Mouse (Mus musculus) gastrocnemius, postnatal 36 days (tissue): ENCODE results near the gene Sdc3. TPM values are rescaled to one million over a fixed set of nuclear protein-coding genes. Genes with fewer than 3 reads are reported as not detected.

Experiments used
- DNase-seq, 2 experiments: peaks; one replicate each; pipeline ENCODE4 v3.0.0; 2022
- intact Hi-C: fragments of 180-260 bp; cut with DNase I; formaldehyde crosslinking; loops from one replicate; pipeline ENCODE4 v1.15.1; 2025
- total RNA-seq, 2 experiments: library from RNA; stranded (reverse); gene quantifications; 2 replicates each; pipeline ENCODE4 v1.2.3; 2021

Sdc3 gene
- total RNA-seq, 2 experiments from 2014 or later: 8.4 to 14.2 TPM

DNA sequence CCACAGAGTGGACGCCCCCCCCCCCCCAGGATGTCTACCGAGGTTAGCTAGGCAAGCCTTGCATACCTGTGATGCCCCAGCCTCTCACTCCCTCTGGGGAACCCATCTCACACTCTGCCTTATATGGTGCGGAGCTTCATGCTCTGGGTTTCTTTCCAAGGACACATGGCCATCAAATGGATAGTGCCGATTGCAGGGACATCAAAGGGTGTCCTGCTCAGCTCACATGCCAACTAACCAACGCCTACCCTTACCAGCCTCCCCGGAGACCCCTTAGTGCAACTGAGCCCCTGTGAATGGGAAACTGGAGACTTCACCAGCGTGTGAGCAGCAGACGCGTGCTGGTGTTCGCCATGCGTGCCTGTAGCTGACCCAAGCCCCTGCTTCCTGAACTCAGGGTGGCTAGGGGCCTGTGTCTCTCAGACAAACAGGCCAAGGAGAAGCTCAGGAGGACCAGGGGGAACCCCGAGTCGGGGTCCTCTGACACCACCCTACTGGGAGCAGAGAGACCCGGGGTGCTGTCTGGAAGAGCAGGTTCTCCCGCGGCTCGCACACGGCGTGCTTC is 444 bp upstream of the Sdc3 start:
- intact Hi-C loops: loop anchor here (2.0 kb wide), 1 partner anchor 155 kb away; no protein-coding TSS in a partner anchor
- DNase-seq: no peak

DNA sequence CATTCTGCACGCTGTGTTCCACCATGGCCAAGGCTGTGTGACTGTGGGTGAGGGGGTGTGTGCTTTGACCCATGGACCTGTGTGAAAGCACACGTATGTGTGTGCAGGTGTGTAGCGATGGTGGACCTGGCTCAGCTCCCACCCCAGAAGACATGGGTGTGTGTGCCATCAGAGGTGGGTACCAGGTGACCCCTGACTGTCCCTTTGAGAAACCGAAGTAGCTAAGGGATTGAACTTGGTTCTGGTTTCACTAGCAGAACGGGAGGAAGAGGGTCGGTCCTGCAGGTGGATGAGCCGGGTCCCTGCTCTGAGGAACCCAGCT is 804 bp downstream of the Sdc3 start:
- intact Hi-C loops: no loop called here

DNA sequence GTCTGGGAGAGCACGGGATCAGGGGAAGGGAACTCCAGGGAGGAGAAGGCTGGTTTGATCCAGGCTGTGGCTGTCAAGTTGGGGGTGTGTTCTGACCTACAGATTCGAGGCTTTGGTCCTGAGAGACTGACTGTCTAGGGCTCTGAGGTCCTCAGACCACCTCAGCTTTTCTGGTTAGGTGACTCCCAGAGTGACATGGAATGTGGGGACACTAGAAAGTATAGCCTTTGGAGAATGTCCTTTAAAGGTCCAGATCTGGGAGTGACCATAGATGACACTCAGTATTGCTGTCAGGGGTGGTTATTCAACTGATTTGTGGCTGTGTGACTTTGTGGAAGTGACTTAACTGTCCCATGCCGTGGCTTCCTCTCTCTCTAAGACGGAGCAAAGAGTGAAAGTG is 2.4 kb downstream of the Sdc3 start:
- no peak for DNase-seq
- intact Hi-C loops: loop anchor here (5.0 kb wide), 1 partner anchor 43 kb away; no protein-coding TSS in a partner anchor

More for the DNA sequence above, 804 bp downstream of the Sdc3 start:
- no peak for DNase-seq

DNA sequence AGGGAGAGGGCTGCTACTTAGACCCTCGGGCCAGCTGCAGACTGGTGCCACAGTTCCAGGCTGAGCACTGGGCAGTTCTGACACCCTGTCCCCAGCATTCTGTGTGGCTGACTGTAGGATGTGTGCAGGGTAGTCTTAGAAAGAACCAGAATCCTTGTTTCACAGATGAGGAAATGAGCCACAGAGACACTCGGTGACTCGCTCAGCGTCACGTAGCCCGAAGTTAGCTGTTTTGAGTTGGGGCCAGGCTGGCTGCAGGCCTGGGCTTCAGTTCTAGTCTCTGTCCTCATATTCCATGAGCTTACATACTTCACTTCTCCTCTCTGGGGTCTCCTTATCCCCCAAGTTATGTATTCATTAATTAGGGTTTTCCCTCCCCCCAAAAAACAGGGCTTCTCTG is 3.6 kb downstream of the Sdc3 start:
- intact Hi-C loops: loop anchor here (5.0 kb wide), 1 partner anchor 41 kb away; no protein-coding TSS in a partner anchor
- DNase-seq: no peak

GRCm38 (mm10) chr4:130797201-130798051 is 5.1 kb downstream of the Sdc3 start:
- intact Hi-C loops: loop anchor here (5.0 kb wide), 1 partner anchor 40 kb away; no protein-coding TSS in a partner anchor
- no peak for DNase-seq

GRCm38 (mm10) chr4:130798416-130798815 is 6.1 kb downstream of the Sdc3 start:
- DNase-seq: no peak
- intact Hi-C loops: loop anchor here (5.0 kb wide), 1 partner anchor 39 kb away; no protein-coding TSS in a partner anchor

DNA sequence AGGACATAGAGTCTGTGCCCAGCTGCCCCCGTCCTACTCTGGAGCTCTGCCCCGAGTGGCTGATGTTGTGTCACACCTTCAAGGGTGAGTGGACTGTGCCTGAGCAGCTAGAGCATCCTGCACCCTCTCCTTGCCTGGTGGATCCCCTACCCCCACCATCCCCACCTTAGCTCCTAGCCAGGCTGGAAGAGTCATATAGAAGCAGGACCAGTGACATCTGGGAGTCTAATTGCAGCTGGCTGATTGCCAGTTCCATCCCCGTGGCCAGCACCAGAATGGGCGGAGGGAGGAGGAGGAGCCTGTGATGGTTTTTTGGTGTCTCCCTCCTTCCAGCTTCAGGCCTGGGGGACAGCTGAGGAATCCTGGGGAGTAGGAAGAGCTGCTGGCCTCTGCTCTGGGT is 6.8 kb downstream of the Sdc3 start:
- intact Hi-C loops: loop anchor here (5.0 kb wide), 1 partner anchor 38 kb away; no protein-coding TSS in a partner anchor
- DNase-seq: no peak

DNA sequence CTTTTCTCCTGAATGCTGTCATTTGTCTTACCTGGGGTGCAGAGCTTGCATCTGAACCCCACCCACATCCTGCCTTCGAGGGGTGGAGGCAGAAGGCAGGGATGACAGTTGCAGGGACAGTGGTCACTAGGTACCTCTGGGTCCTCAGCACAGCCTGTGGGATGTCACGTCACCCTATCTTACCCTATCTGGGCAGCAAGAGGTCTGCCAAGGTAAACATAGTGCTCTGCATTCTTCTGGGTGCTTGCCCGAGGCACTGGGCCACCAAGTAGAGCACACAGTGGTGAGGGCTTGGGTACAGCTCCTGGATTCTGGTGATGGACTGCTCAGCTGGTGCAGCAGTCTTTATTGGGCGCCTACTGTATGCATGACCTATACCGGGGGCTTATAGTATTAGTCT is 7.2 kb downstream of the Sdc3 start:
- intact Hi-C loops: loop anchor here (5.0 kb wide), 1 partner anchor 38 kb away; no protein-coding TSS in a partner anchor
- DNase-seq: no peak

GRCm38 (mm10) chr4:130800147-130800546 is 7.8 kb downstream of the Sdc3 start:
- no peak for DNase-seq
- intact Hi-C loops: no loop called here

GRCm38 (mm10) chr4:130801198-130801597 is 8.9 kb downstream of the Sdc3 start:
- intact Hi-C loops: no loop called here

DNA sequence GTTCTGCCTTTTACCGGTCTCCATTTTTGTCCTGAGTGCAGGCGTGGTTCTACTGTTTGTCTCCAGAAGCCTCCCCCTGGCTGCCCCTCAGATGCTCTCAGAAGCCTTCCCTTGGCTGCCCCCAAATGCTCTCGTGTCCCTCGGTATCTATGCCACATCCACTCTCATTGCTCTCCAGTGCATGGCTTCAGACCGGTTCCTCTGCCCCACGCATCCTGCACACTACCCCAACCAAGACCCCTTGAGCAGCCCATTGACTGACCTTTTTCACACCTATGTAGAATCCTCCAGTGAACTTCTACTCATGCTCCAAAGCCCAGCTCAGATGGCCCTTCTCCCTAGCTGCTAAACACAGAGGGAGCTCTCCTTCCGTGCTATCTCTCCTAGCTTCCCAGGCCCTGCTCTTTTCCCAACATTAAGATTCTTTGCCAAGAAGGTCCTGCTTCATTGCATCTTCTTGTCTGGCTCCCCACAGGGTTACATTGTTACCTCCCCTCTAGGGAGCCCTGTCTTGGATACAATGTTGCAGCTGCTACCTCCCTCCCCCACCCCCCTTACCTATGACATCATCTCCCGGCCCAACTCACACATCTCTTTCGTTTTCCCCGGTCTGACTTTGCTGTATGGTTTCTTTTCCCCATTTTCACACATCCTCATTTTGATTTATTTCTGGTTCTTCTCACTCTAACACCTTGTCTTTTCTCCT is 9.4 kb downstream of the Sdc3 start:
- intact Hi-C loops: no loop called here
- DNase-seq: no peak

More at GRCm38 (mm10) chr4:130801198-130801597, 8.9 kb downstream of the Sdc3 start:
- DNase-seq: no peak

DNA sequence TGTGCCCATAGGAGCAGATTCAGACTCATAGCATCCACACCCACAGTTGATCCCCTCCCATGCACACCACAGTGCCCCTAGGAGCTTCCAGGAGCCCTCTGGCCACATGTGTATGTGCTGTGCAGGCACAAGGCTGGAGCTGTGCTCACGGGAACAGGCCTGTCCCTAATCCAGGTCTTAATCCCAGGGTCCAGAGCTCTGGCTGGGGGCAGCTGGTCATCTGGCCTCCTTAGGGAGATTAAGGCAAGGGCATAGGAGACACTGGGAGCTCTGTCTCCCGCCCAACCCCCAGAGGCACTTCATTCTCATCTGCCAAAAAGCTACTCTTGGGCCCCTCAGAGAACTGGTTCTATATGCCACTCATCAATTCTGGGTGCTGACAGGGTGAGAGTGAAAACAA is 11.3 kb downstream of the Sdc3 start:
- intact Hi-C loops: no loop called here
- DNase-seq: no peak

- DNase-seq: no peak
- intact Hi-C loops: no loop called here
These were observed 12.0 kb downstream of the Sdc3 start for GRCm38 (mm10) chr4:130804292-130804691.

- intact Hi-C loops: no loop called here
- DNase-seq: peak in 1 of 2 experiments; percentile 51
These were observed 12.5 kb downstream of the Sdc3 start for GRCm38 (mm10) chr4:130804771-130805361.

- no peak for DNase-seq
- intact Hi-C loops: no loop called here
These were observed 13.4 kb downstream of the Sdc3 start for GRCm38 (mm10) chr4:130805746-130806145.

GRCm38 (mm10) chr4:130806746-130807145 is 14.4 kb downstream of the Sdc3 start:
- intact Hi-C loops: no loop called here
- no peak for DNase-seq

DNA sequence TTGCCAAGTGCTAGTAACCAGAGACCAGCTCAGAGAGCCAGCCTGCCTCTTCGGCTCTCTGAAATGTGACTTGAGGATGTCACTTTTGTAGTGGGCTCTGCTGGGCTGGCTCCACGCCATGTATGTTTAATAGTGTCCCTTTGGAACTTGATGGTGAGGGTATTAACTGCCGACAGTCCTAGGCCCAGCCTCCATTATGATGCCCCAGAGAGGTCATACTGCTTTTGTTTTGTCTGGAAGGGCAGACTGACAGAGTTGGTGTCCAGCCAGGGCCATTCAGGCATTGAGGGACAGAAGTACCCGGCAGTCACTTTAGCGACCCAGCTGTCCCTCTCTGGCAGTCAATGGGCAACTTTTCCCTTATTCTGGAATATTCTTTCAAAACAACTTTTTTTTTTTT is 17.4 kb downstream of the Sdc3 start:
- DNase-seq: no peak
- intact Hi-C loops: no loop called here

DNA sequence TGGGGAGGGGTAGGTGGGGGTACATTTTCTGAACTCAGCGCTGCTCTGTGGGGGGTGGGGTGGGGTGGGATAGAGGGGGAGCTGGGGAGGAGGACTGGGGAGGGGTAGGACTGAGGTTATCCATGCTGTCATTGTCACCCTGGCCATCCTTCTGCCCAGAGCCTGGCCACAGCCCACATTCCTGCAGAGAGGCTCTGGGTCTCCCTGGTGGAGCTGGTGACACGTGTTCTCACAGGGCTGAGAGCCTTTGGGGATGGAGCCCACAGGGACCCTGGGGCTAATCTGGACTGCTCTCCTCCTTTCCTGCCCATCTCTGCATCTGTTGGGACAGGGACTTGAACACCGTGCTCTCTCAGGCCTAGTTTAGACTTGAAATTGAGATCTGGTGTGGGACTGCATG is 18.5 kb downstream of the Sdc3 start:
- no peak for DNase-seq
- intact Hi-C loops: no loop called here

DNA sequence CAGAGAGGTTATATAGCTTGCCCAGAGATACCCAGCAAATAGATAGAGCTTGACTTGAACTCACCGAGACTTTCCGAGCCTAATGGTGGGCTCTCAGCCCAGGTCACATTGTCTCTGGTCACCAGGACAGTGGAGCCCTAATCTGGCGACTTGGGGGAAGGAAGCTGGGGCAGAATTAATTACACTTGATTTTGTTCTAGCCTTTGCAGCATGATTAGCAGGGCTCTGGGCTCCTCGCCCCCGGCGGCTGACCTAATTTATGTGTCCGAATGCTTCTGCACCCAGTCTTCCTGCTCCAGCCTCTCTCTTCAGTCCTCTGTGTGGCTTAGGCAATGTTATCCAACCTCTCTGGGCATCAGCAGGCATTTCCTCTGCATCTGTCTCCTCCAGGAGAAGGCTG is 19.0 kb downstream of the Sdc3 start:
- intact Hi-C loops: no loop called here
- DNase-seq: no peak

GRCm38 (mm10) chr4:130813958-130814357 is 21.6 kb downstream of the Sdc3 start:
- no peak for DNase-seq
- intact Hi-C loops: no loop called here
